Mouse (Mus musculus) spleen, postnatal 4 days (tissue): Measurements from ENCODE around the gene Rpusd4.

Experiments used
- DNase-seq, 2 experiments: peaks; one replicate each; pipeline ENCODE4 v3.0.0; 2022; ENCODE audit warnings: low spot score in 2 of 2

Rpusd4 gene

GRCm38 (mm10) chr9:35286351-35286750, 18.7 kb downstream of the Rpusd4 start:
- no peak for DNase-seq

- no peak for DNase-seq
These were observed 22.3 kb downstream of the Rpusd4 start for GRCm38 (mm10) chr9:35289992-35290391.

GRCm38 (mm10) chr9:35290417-35290816, 22.8 kb downstream of the Rpusd4 start:
- no peak for DNase-seq

GRCm38 (mm10) chr9:35290916-35291315, 23.3 kb downstream of the Rpusd4 start:
- DNase-seq: no peak

GRCm38 (mm10) chr9:35293465-35293864, 25.8 kb downstream of the Rpusd4 start:
- DNase-seq: no peak

- DNase-seq: no peak
These were observed 30.1 kb downstream of the Rpusd4 start for GRCm38 (mm10) chr9:35297791-35298190.

- DNase-seq: no peak
These were observed 34.5 kb downstream of the Rpusd4 start for GRCm38 (mm10) chr9:35302172-35302571.

GRCm38 (mm10) chr9:35307461-35307860, 39.8 kb downstream of the Rpusd4 start:
- no peak for DNase-seq

- DNase-seq: no peak
These were observed 42.7 kb downstream of the Rpusd4 start for GRCm38 (mm10) chr9:35310377-35310776.

- DNase-seq: no peak
These were observed 44.9 kb downstream of the Rpusd4 start for GRCm38 (mm10) chr9:35312516-35312915.

- DNase-seq: no peak
These were observed 45.9 kb downstream of the Rpusd4 start for GRCm38 (mm10) chr9:35313601-35314000.

GRCm38 (mm10) chr9:35314254-35314653, 46.6 kb downstream of the Rpusd4 start:
- no peak for DNase-seq

- DNase-seq: no peak
These were observed 49.1 kb downstream of the Rpusd4 start for GRCm38 (mm10) chr9:35316771-35317211.

GRCm38 (mm10) chr9:35317233-35317980, 49.7 kb downstream of the Rpusd4 start:
- no peak for DNase-seq

GRCm38 (mm10) chr9:35318537-35319172, 51.0 kb downstream of the Rpusd4 start:
- no peak for DNase-seq

- DNase-seq: no peak
These were observed 52.6 kb downstream of the Rpusd4 start for GRCm38 (mm10) chr9:35320288-35320687.

- no peak for DNase-seq
These were observed 56.3 kb downstream of the Rpusd4 start for GRCm38 (mm10) chr9:35323974-35324373.

- DNase-seq: no peak
These were observed 56.9 kb downstream of the Rpusd4 start for GRCm38 (mm10) chr9:35324571-35324970.

- no peak for DNase-seq
These were observed 59.1 kb downstream of the Rpusd4 start for GRCm38 (mm10) chr9:35326644-35327263.
